Mouse (Mus musculus): Measurements from ENCODE around the gene Mta2. TPM values are rescaled to one million over a fixed set of nuclear protein-coding genes. Genes with fewer than 3 reads are reported as not detected.
"Not testable (repeated sequence)": the region's sequence is repeated elsewhere in the genome, so short reads cannot be mapped to it uniquely, and the experiment has no call there.

Gene Mta2
- total RNA-seq, 2 experiments from 2014 or later: 123 to 125 TPM

DNA sequence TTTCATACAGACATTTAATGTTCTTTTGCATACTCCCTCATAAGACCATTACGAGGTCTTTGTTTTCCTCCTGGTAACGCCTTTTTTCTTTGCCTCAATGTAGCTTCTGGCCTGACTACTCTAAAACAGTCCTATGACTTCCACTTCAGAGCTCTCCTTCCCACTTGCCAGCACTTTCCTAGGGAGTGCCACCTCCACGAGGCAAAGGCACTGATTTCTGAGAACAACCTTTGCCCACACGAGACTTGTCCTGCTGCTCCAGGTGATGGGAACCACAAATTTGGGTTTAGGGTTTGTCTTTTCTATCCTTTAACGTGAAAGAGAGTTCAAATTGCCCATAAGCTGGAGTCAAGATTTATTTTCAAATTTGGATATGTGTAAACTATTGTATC is 24.5 kb downstream of the Mta2 start:
- ATAC-seq (replicated peaks; ENCODE audit: poor library complexity, severe bottlenecking): no peak

DNA sequence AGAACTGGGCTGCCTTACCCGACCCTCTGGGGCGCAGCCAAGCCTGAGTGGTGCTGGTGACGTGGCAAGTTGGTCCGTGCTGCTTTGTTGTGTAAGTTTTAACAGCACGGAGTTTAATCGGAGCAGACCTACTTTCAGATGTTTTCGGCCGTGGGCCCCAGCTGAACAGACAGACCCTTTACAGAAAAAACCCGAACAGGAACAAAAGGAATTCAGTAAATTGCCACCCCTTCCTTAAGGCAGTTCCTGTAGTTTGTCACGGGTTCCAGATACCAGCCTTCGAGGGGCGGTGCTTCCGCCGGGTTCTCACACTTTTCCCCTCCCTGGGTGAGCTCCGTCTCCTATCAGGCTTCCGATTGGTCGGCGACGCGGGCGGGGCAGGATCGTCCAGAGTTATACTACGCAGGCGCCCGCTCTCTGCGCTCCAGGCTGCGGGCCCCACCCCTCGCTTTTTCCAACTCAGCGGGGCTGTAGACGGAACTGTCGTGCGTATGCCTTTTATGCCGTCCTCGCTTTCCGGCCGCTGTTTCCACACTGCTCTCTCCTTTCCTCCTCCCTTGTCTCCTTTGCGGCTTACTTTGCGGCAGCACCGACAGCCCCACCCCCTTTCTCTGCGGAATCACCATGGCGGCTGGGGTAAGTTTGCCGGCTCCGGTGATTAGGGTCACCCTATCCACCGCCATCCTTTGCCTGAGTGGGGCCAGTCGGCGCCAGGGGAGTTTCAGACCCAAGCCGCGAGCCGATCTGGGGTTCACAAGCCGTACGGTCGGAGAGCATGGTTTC is 25.1 kb downstream of the Mta2 start, which contains the start of gene Eef1g:
Gene Eef1g (plus strand): TSS at position 452 of the 783 bp plus-strand sequence.
- peak; percentile 95 for ATAC-seq (replicated peaks; ENCODE audit: poor library complexity, severe bottlenecking)

DNA sequence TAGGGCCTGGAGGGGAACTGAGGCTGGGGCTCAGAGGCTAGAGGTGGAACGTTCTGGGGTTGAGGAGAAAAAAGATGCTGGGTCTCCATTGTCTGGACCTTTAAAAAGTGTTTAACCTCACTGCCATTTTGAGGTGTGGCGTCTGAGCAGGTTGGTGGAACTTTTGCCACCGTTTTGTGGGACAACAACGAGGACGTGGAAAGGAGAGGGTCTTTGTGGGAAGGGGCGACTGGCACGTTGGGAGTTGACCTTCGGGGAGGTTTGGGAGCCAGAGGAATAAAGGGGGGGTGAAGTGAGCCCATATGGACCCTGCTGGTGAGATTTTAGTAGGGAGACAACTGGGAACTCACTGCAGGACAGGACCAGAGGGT is 25.7 kb downstream of the Mta2 start:
- ATAC-seq (replicated peaks; ENCODE audit: poor library complexity, severe bottlenecking): no peak

DNA sequence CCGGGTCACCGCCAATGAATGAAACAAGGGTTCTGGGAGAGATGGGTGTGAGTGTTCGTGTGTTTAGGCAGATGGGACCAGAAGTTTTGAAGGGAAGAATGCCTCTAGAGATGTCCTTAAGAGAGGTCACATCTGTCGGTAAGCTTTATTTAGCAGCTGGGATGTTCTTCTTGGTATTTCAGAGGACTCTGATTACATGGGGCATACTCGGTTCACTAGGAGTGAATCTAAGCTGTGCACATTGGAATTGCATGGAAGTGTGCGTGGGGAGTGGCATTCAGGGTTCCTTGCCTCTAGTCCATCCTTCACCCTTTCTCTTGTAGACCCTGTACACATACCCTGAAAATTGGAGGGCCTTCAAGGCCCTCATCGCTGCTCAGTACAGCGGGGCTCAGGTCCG is 26.2 kb downstream of the Mta2 start:
- no peak for ATAC-seq (replicated peaks; ENCODE audit: poor library complexity, severe bottlenecking)

DNA sequence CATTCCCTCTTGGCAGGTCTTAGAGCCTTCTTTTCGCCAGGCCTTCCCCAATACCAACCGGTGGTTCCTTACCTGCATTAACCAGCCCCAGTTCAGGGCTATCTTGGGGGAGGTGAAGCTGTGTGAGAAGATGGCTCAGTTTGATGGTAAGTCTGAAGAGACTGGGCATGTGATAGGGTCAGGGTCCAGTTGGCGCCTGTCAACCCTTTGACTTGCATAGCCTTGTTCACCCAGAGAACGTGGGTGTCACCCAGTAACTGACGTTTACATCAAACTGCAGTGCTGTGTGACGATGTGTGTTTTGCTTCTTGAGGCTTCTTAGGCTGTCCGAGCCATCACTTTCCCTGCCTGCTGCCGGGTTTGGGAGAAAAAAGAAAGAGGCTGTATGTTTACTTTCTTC is 30.8 kb downstream of the Mta2 start:
- not testable (repeated sequence) for ATAC-seq (replicated peaks; ENCODE audit: poor library complexity, severe bottlenecking)

DNA sequence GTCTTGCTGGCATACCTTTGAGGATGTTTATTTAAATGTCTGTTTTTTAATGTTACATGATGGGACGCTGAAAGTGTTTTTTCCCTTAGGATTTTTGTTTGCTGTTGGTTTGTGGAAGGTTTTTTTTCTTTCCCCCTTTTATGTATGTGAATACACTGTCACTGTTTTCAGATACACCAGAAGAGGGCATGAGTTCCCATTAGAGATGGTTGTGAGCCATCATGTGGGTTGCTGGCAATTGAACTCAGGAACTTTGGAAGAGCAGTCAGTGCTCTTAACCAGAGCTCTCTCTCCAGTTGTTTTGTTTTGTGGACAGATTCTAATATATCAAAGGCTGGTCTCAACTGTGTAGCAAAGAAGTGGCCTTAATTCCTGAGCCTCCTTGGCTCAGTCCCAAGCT is 33.0 kb downstream of the Mta2 start:
- ATAC-seq (replicated peaks; ENCODE audit: poor library complexity, severe bottlenecking): no peak

DNA sequence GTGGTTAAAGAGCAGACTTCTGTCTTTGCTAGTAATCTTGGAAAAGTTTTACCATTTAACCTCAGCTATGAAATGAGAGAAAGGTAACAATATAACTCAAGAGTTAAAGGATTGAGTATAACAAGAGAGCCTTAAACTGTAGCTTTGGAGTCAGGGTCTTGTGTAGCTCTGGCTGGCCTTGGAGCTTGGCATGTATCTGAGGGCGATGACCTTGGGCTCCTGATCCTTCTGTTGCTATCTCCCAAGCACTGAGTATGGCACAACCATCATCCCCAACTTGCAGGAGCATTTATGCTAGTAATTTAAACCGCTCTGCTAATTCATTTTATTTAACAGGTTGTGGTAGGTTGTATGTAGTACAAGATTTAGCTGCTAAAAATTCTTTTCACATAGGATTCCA is 33.8 kb downstream of the Mta2 start:
- ATAC-seq (replicated peaks; ENCODE audit: poor library complexity, severe bottlenecking): no peak

DNA sequence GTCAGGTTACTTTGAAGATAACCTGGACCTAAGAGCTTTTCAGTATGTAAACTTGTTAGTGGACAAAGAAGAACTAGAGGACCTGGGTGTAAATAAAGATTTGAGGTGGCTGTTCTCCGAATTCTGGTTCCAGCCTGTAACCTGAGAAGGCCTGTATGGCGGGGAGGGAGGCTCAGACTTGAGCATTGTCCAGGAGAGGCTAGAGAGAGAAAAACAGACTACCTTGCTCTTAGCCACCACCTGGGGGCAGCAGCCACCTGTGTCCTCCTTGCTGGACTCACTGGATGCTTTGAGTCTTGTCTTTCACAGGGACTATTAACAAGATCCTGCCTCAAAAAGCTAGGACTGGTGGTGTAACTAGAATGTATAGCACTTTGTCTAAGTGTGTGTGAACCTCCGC is 34.9 kb downstream of the Mta2 start:
- ATAC-seq (replicated peaks; ENCODE audit: poor library complexity, severe bottlenecking): peak; percentile 47

DNA sequence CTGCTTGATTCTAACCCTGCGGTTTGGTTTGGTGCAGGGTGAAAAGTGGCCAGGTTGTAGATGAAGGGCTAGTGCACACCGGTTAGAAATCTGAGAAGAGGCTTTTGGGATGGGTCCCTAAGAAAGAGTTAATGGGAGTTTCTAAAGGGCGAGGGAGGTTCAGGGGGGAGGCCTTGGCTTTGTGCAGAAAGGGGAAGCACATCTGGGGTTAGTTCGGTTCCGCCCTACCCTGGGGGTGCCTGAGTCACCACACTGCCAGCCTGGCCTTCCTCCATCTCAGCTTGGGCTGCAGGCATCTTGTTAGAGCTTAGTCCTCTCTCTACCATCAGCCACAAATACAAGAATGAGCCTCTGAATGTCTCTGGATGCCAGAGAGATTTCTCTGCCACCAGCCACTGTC is 39.1 kb downstream of the Mta2 start:
- peak; percentile 56 for ATAC-seq (replicated peaks; ENCODE audit: poor library complexity, severe bottlenecking)

DNA sequence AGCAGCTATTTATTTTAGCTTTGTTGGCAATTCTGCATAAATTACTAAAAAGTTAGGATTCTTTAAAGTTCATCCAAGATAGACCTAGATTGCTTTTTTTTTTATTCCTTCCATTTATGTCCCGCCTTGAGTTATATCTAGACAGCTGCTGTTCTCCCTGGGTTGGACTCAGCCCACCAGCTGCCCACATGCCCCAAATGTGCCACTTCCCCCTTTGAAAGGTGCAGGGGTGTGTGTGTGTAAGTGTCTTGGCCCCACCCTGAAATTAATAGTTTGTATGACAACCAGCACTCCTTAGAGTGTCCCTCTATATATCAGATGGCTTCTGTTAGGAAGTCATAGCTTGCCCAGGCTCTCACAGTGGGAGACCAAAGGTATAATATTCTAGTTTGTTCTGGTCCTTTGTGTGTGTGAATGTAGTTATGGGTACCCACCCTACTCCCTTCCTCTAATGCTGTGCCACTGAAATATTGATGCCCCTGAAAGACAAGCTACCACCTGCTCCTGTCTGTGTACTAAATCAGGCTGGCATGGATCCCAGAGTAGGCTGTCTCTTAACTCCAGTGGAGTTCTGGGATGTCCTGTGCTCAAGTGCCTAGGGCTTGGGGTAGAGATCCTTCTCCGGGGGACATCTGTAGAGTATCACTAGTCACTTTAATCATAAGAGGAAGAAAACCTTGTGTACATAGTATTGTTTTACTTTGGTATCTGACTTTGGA is 39.9 kb downstream of the Mta2 start:
- ATAC-seq (replicated peaks; ENCODE audit: poor library complexity, severe bottlenecking): peak; percentile 26

DNA sequence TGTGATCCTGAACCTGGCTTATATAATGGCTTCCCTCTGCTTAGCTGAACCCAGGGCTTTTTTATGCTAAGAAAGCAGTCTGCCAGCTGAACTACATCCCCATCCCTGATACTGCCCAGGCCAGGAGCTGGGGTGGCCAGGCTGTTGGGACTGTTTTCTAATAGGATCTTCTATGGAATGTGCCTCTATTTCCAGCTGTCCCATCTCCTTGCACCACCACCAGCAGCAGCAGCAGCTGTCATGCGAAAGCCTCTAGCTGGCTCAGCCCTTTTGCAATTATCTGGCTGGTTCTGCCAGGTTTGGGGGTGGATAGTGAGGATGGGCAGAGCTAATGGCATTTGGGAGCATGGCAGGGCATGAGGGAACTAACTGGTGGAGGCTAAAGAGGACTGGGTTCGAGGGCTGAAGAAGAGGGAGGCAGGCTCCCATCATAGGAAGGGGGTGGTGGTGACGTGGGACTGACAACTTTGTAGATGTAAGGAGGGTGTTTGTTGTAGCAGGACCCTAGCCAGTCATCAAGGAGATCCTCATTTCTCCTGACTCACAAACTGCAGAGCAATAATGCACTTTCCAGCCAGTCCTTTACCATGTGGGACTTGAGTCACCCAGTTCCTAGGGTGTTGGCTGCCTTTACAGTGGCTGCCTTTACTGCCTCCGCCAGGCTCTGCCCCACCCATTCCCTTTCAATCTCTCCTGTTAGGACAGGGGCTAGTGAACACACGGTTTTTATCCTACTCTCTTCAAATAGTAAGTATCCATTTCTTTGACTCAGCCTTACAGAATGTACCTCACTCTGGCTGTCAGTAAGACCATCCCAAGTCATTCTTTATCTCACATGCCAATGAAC is 40.9 kb downstream of the Mta2 start:
- no peak for ATAC-seq (replicated peaks; ENCODE audit: poor library complexity, severe bottlenecking)

DNA sequence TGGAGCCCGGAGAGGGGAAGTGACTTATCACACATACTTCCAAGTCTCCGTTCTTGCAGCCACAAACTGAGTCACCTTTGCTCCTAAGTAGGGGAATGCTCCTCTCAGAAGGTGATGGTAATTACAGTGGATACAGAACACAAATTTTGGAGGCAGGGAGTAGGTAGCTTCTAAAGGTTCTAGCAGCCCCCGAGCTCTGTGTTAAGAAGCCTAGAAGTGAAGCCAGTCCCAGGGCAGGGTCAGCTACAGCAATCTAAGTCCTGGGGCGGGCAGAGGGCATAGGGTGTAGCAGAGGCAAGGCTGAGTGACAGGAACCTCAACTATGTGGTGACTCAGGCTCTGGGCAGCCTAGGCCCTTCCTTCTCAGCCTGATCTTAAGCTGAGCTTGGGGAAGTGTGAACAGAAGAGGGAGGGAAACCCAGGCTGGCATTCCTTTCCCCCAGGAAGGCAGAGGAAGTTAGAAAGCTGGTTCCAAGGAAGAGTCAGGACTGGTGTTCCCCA is 41.5 kb downstream of the Mta2 start:
- ATAC-seq (replicated peaks; ENCODE audit: poor library complexity, severe bottlenecking): peak; percentile 54

DNA sequence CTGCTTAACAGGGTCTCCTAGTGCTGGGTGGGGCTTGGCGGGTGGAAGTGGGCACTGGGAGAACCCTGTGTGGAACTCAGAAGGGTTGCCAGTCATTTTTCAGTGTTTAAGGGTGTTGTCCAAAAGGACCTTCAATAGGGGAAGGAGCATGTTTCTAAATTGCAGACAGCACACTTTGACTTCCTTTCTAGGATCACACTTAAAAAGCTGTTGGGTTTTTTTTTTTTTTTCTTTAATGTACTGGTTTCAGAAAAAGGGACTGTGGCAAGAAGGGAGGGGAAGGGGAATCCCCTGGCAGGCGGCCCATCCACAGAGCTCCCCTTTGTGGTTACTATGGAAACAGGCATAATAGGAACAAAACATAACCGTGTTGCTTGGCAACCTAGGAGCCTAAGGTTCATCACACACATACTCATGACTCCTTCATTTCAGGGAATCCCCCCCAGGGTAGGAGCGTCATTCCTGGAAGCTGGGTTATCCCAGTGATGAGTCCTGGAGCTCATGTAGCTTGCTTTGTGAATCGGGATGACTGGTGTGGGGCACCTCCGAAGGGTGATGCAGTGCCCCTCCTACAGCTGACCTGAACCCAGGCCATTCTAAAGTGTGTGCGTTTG is 42.7 kb downstream of the Mta2 start:
- peak; percentile 70 for ATAC-seq (replicated peaks; ENCODE audit: poor library complexity, severe bottlenecking)

DNA sequence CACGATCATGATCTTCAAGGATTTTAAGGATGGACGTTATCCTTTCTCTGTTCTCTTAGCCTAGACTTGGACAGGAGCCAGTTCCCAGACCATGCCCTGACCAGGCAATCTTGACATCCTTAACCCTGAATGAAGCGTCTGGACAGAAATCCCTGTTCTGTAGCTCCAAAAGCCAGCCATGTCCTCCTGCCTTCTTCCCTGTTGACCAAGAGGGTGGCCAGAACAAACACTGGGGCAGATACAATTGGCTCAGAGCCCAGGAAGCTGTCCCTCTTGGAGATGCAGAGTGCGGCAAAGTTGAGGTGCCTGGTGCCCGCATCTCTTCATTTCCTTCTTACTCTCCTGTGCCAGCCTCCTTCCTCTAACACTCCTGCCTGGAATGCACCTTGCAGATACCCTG is 44.2 kb downstream of the Mta2 start:
- no peak for ATAC-seq (replicated peaks; ENCODE audit: poor library complexity, severe bottlenecking)

DNA sequence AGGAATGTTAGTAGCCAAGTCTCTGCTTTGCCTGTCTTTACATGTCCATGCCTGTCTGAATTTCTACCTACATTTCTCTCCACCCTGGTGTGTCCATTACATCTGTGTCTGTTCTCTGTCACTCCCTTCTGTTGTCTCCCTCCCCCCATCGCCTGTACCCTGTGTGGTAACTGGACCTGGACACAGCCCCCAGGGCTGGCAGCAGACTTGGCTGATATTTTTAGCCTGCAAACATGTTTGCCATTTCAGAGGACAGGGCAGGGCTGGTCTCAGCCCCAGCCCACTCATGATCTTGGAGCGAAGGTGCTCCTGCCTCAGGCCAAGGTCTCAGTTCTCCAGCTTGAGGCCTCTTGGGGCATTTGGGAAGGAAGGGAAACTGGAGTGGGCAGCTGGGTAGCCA is 46.1 kb downstream of the Mta2 start:
- ATAC-seq (replicated peaks; ENCODE audit: poor library complexity, severe bottlenecking): no peak

DNA sequence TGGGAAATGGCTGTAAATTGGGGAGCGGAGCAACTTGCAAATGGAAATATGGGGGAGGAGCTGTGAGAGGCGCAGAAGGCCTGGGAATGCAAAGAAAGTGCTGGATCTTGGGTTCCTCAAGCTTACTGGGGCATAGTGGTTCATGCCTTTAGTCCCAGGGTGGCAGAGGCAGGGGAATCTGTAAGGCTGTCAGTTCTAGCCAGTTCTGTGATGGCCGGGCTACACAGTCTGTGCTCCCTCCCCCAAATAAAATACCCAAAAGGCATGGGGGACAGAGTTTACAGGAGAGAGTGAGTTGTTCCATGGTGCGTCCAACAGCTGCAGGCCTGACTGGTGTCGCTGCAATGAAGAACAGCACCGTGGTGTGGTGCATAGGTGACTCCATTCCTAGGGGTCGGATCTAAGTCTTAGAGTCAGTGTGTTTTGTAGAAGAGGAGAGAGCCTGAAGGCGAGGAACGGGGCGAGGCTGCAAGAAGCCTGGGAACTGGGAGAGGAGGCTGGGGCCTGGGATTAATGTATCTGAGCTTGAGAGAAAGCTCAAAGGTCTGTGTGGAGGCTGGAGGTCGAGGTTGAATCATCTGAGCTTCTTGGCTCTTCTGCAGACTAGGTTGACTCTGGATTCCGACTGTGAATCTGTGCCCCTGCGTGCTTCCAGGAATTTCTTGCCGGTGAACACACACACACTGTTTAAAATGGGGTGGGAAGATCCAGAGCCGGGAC is 46.8 kb downstream of the Mta2 start:
- no peak for ATAC-seq (replicated peaks; ENCODE audit: poor library complexity, severe bottlenecking)

DNA sequence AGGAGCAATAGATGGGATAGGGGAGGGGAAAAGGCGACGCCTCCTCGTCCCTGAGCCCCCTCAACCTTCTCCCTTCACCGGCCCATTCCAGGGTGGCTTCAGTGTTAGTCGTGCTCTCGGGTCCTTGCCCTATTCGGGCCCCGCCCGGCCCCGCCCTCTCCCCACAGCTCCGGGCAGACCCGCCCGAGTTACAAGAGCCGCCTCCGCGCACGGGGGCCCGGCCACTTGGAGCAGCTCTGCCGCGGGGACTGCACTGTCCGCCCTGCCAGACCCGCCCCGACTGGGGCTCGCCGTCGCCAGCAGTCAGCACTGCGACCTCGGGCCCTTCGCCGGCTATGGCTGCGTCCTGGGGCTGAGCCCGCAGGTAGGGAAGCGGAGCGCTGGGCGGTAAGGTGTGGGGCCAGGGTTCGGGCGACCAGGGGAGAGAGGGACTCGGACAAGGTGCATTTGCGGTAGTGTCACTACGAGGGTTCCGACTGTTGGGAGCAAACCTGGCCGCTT is 47.4 kb downstream of the Mta2 start, which contains the start of gene Ahnak:
Gene Ahnak (plus strand): TSS at position 219 of the 501 bp plus-strand sequence.
- peak; percentile 17 for ATAC-seq (replicated peaks; ENCODE audit: poor library complexity, severe bottlenecking)

DNA sequence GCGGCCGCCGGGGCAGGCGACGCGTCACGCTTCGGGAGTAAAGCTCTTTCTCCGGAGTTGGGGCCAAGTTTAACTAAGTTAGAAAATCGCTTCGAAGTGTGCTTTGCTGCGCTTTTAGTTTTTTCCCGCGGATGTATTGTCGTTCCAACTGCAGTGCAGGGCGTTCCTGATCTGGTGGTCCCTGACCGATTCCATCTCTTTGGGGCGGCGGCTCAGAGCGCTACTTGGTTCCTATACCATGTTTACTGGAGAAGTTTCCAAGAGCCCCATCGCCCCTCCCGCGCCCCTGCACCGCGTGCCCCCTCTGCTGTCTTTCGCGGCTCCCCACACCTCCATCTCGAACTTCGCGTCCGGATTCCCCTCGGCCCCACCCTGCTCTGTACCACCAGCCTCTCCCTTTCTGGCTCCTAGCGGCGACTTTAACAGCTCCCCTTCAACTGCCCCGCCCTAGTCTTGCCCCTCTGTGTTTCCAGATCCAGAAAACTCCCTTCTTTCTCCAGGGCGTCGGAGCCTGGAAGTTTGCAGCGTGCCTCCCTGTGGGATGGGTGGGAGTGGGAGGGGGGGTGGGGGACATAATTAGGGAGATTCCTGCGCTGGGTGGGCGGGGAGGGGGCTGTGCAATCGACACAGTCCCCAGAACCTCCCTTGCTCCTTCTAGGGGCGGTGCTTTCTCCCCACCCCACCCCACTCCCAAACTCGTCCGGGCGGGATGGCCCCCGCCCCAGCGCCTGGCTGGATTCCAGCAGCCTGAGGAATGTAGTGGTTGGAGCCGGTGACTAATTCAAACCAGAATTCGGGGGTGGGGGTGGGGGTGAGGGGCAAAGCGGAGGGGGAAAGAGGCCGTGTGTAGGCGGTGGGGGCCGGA is 48.1 kb downstream of the Mta2 start:
- peak; percentile 19 for ATAC-seq (replicated peaks; ENCODE audit: poor library complexity, severe bottlenecking)

All from granulocyte monocyte progenitor cell, adult 5-6 weeks (primary cell).